Mouse (Mus musculus) layer of hippocampus, adult 9-11 months (tissue): ENCODE measurements around the gene Mettl7a3.

Experiments used
- DNase-seq: peaks from one replicate; pipeline ENCODE4 v3.0.0; 2022

Mettl7a3 gene

DNA sequence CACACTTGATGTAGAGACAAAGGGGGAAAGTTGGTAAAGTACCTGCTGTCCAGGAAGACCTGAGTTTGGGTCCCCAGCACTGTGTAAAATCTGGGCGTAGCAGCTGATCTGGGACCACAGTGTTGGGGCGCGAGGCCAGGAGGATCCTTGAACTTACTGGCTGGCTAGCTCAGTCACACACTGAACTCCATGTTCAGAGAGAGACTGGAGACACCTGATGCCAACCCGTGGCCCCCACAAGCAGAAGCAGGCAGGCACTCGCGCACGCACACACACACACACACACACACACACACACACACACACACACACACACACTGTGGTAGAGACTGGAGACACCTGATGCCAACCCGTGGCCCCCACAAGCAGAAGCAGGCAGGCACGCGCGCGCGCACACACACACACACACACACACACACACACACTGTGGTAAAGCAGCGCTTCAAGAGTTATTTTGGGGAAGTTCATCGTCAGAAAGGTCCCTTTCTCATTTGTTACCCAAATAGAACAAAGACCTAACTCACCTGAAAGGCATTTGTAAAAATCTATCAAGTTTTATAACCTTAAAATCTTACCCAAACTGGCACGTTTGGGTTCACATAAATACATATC is 53.6 kb downstream of the Mettl7a3 start:
- no peak for DNase-seq

DNA sequence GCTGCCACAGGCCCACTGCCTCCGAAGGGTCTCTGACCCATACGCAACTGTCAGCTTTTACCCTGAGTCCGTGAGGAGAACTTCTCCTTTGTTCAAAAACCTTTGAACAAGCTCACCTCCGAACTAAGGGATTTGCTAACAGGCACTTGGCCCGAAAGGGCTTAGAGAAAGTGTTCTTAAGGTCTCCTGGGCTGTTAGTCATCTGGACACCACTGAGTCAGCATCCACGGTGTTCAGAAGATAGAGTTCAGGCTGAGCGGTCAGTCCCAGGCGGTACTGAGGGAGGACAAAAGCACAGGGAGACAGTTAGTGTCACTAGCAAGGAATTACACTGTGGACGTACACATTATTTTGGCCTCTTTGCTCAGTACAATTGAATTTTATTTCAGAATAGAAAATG is 54.2 kb downstream of the Mettl7a3 start:
- no peak for DNase-seq
